Mouse (Mus musculus): ENCODE measurements around the gene Map3k3. TPM values are rescaled to one million over a fixed set of nuclear protein-coding genes. Genes with fewer than 3 reads are reported as not detected.
"Not testable (repeated sequence)": the region's sequence is repeated elsewhere in the genome, so short reads cannot be mapped to it uniquely, and the experiment has no call there.

Map3k3 gene
- polyA plus RNA-seq, 1 experiment from 2014 or later: 17.6 TPM

DNA sequence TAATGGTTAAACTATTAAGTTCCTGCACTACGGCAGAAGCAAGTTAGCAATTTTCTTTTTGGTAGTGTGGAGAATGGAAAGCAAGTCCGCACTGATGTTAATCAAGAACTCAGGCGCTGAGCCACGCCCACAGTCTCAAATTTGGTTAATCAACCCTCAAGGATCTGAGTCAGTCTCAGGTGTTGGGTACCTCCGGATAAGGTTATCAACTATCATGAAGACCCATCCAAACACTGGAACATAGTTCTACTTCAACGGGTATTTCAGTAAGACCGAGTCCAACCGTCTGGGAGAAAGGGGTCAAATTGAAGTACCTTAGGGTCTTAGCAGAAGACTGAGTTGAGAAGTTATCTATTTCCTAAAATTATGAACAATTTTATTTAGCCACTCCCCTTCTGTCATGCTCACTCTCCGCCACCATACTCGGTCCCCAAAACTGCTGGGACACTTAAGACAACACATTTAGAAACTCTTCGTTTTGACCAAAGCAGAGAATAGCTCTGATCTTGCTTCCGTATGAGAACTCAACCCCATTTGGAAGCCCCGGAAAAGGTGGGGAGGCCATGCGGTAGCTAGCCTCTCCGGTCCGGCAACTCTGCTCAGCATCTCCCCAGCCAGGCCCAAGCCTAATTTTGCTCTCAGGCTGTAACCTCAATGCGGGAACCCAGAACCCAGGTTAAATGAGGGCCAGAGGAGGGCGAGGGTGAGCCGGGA, 108.4 kb downstream of the Map3k3 start:
- peak overlapping the region; percentile 73 for H3K4me2 ChIP-seq (ENCODE audit: low read depth, low read length)
- H3K27me3 ChIP-seq (ENCODE audit: control insufficient read depth, insufficient read depth, low read length): no peaks in the 10 kb centered on the region
- H3K9ac ChIP-seq (ENCODE audit: low read length): peak overlapping the region; percentile 70
- peaks cover 4% of the 10 kb centered on the region; the same call in 1 of the 2 replicates for H3K36me3 ChIP-seq (ENCODE audit: control insufficient read depth, insufficient read depth)
- ATAC-seq (replicated peaks; ENCODE audit: extremely low read depth, insufficient read depth, low FRiP score): peak; percentile 52; the same call in 1 of the 2 replicates
- WGBS: 9% methylated on average over 19 of the region's 19 CpGs
- peaks cover 11% of the 10 kb centered on the region for H3K4me1 ChIP-seq (ENCODE audit: control insufficient read depth, insufficient read depth, low read length)
- H3K9me3 ChIP-seq (replicated peaks; ENCODE audit: control insufficient read depth, low read length): no peaks in the 10 kb centered on the region
- H3K27ac ChIP-seq (ENCODE audit: low read length): peak overlapping the region; percentile 57
- H3K4me3 ChIP-seq (ENCODE audit: low read length): peak overlapping the region; percentile 57

DNA sequence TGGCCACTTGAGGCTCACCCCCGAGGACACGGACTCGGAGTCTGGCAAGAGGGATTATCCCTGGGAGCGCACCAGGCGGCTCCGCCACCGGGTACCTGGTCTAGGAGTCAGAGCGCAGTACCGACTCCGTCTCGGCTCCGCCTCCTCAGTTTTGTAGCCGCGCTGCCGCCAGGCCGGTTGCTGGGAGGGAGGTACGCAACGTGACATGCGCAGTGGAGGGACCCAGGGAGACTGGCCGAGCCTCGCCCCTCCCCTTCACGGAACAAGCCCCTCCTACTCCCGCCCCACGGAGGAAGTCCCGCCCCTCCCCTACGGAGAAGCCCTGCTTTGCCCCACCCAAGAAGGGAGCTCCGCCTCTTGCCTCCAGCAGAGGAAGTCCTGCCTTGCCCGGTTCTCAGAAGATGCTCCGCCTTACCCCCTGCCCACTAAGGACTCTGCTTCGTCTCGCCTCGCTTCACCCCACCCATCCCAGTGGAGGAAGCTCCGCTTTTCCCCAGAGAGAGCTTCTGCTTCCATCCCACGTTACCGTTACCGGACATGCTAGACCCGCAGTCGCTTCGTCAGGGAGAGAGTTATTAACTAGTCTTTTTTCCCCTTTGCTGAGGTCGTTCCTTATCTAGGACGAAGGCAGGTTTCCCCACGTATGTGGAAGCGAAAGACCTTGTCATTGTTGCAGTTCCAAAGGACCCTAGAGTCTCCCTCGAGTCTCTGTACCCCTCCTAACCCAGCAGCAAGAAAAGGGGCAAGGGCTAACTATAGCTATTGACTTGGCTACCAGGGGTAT, 109.2 kb downstream of the Map3k3 start:
- under 1% methylated on average over 44 of the region's 44 CpGs for WGBS
- H3K27ac ChIP-seq (ENCODE audit: low read length): peak overlapping the region; percentile 84
- peak; percentile 94 for ATAC-seq (replicated peaks; ENCODE audit: extremely low read depth, insufficient read depth, low FRiP score)
- peak overlapping the region; percentile 78 for H3K9ac ChIP-seq (ENCODE audit: low read length)
- no peaks in the 10 kb centered on the region for H3K9me3 ChIP-seq (replicated peaks; ENCODE audit: control insufficient read depth, low read length)
- peaks cover 11% of the 10 kb centered on the region for H3K4me1 ChIP-seq (ENCODE audit: control insufficient read depth, insufficient read depth, low read length)
- peaks cover 4% of the 10 kb centered on the region; the same call in 1 of the 2 replicates for H3K36me3 ChIP-seq (ENCODE audit: control insufficient read depth, insufficient read depth)
- H3K4me3 ChIP-seq (ENCODE audit: low read length): peak overlapping the region; percentile 57
- peak overlapping the region; percentile 87 for H3K4me2 ChIP-seq (ENCODE audit: low read depth, low read length)
- H3K27me3 ChIP-seq (ENCODE audit: control insufficient read depth, insufficient read depth, low read length): no peaks in the 10 kb centered on the region

DNA sequence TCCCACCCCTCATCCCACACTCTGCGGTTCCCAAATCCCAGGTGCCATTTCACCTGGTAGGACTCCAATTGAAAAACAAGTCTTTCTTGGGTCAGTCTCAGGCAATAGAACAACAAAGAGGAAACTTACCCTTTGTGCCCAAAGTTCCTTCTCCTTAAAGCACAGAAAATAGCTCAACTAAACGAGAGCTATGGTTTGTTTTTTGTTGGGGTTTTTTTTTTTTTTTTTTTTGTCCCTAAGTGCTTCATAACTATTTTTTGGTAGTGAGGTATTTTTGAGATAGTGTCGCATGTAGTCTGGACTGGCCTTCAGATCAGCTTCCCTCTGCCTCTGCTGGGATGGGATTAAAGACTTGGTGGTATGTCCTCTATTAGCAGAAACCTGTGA, 109.7 kb downstream of the Map3k3 start:
- peaks cover 7% of the 10 kb centered on the region; the same call in 1 of the 2 replicates for H3K36me3 ChIP-seq (ENCODE audit: control insufficient read depth, insufficient read depth)
- peaks cover 11% of the 10 kb centered on the region for H3K4me1 ChIP-seq (ENCODE audit: control insufficient read depth, insufficient read depth, low read length)
- no peaks in the 10 kb centered on the region for H3K9me3 ChIP-seq (replicated peaks; ENCODE audit: control insufficient read depth, low read length)
- ATAC-seq (replicated peaks; ENCODE audit: extremely low read depth, insufficient read depth, low FRiP score): no peak
- H3K4me3 ChIP-seq (ENCODE audit: low read length): peak overlapping the region; percentile 57
- H3K27me3 ChIP-seq (ENCODE audit: control insufficient read depth, insufficient read depth, low read length): no peaks in the 10 kb centered on the region
- 32% methylated on average over 3 of the region's 3 CpGs for WGBS
- H3K9ac ChIP-seq (ENCODE audit: low read length): peak overlapping the region; percentile 78
- H3K4me2 ChIP-seq (ENCODE audit: low read depth, low read length): peak overlapping the region; percentile 87
- H3K27ac ChIP-seq (ENCODE audit: low read length): peak overlapping the region; percentile 84

DNA sequence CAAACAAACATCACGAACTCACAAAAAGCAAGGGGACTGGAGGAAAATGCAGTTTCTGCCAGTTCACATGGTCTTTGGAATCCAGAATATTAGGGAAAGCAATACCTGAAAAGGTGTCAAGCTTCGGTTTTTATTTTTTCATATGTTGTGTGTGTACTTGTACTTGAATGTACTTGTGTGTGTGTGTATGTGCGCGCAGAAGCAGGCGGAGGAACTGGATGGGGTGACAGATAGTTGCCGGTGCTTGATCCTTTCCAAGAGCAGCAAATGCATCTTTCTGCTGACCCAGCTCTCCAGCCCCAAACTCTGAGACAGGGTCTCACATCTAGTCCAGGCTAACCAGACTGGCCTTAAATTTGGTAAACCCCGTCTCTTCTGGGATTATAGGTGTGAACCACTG, 110.5 kb downstream of the Map3k3 start:
- Histone ChIP-seq H3K4me2 (ENCODE audit: low read depth, low read length) (no peak overlapping the region), H3K9ac (ENCODE audit: low read length) (no peak overlapping the region), H3K9me3 (replicated peaks; ENCODE audit: control insufficient read depth, low read length) (no peaks in the 10 kb centered on the region), H3K27me3 (ENCODE audit: control insufficient read depth, insufficient read depth, low read length) (no peaks in the 10 kb centered on the region), H3K36me3 (ENCODE audit: control insufficient read depth, insufficient read depth) (peaks cover 7% of the 10 kb centered on the region; the same call in 1 of the 2 replicates), H3K27ac (ENCODE audit: low read length) (peak overlapping the region; percentile 39; the same call in 1 of the 2 replicates), H3K4me1 (ENCODE audit: control insufficient read depth, insufficient read depth, low read length) (peaks cover 11% of the 10 kb centered on the region), H3K4me3 (ENCODE audit: low read length) (no peak overlapping the region)
- WGBS: 91% methylated on average over 7 of the region's 7 CpGs
- no peak for ATAC-seq (replicated peaks; ENCODE audit: extremely low read depth, insufficient read depth, low FRiP score)

DNA sequence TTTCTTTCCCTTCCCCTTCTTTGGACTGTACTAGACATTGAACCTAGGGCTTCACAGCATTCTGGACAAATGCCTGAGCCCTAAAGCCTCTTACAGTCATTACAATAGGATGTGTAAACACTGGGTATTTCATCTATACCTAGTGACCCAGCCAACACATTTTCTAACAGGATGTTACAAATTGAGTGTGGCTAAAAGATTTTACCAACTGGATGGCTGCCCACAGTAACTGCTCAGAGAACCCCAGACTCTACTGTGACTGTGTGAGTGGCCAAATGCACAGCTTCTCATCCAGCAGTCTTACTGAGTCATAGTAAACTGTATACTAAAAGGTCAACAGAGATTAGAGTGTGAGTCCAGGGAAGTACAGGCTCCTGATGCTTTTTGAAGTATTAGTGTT, 110.9 kb downstream of the Map3k3 start:
- peak overlapping the region; percentile 39; the same call in 1 of the 2 replicates for H3K27ac ChIP-seq (ENCODE audit: low read length)
- no peak for ATAC-seq (replicated peaks; ENCODE audit: extremely low read depth, insufficient read depth, low FRiP score)

DNA sequence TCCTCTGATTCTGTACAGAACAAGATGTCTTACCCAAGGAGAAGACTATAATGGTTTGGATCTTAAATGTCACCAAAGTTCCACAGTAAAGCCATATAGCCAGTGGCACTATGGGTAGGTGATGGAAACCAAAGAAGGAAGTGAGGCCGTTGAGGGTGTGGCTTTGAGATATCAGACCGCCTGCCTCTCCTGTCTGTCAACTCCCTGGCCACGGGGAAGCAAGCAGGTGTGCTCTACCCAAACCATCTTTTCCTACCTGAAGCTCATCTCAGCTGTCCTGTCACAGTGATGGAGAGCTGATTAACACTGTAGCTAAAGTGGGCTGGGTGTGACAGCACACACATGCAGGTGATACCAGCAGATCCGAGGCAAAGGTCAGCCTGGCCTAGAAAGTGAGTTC, 113.9 kb downstream of the Map3k3 start:
- Histone ChIP-seq H3K27me3 (ENCODE audit: control insufficient read depth, insufficient read depth, low read length) (no peaks in the 10 kb centered on the region), H3K4me2 (ENCODE audit: low read depth, low read length) (no peak overlapping the region), H3K9ac (ENCODE audit: low read length) (no peak overlapping the region), H3K4me3 (ENCODE audit: low read length) (no peak overlapping the region), H3K9me3 (replicated peaks; ENCODE audit: control insufficient read depth, low read length) (no peaks in the 10 kb centered on the region), H3K4me1 (ENCODE audit: control insufficient read depth, insufficient read depth, low read length) (peaks cover 3% of the 10 kb centered on the region), H3K27ac (ENCODE audit: low read length) (no peak overlapping the region), H3K36me3 (ENCODE audit: control insufficient read depth, insufficient read depth) (peaks cover 29% of the 10 kb centered on the region)
- WGBS: 80% methylated on average over 4 of the region's 4 CpGs
- ATAC-seq (replicated peaks; ENCODE audit: extremely low read depth, insufficient read depth, low FRiP score): no peak

More for the DNA sequence above, 110.9 kb downstream of the Map3k3 start:
- no peak overlapping the region for H3K9ac ChIP-seq (ENCODE audit: low read length)
- no peaks in the 10 kb centered on the region for H3K9me3 ChIP-seq (replicated peaks; ENCODE audit: control insufficient read depth, low read length)
- peaks cover 7% of the 10 kb centered on the region; the same call in 1 of the 2 replicates for H3K36me3 ChIP-seq (ENCODE audit: control insufficient read depth, insufficient read depth)
- H3K4me3 ChIP-seq (ENCODE audit: low read length): no peak overlapping the region
- no peak overlapping the region for H3K4me2 ChIP-seq (ENCODE audit: low read depth, low read length)
- H3K27me3 ChIP-seq (ENCODE audit: control insufficient read depth, insufficient read depth, low read length): no peaks in the 10 kb centered on the region
- peaks cover 11% of the 10 kb centered on the region for H3K4me1 ChIP-seq (ENCODE audit: control insufficient read depth, insufficient read depth, low read length)

DNA sequence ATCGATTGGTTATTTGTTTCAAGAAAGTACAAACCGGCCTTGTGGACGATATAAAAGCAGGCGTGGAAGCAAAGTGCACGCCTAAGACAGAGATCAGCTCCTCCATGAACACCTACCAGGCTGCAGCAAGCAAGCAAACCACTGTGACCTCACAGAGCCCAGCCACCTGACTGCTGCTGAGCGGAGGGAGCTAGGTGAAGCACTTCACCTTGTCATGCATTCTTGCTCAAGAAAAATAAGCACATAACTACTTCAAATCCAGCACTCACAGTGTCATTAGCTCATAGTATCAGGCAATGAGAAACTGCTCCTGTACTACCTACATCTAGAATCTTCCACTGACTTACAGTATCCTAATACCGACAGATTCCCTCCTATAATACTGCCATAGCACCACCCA, 115.6 kb downstream of the Map3k3 start:
- 93% methylated on average over 7 of the region's 7 CpGs for whole genome bisulfite sequencing
- not testable (repeated sequence) for H3K4me3 ChIP-seq (ENCODE audit: low read length); H3K9me3 ChIP-seq (replicated peaks; ENCODE audit: control insufficient read depth, low read length); H3K27ac ChIP-seq (ENCODE audit: low read length); H3K4me2 ChIP-seq (ENCODE audit: low read depth, low read length); ATAC-seq (replicated peaks; ENCODE audit: extremely low read depth, insufficient read depth, low FRiP score); H3K9ac ChIP-seq (ENCODE audit: low read length); H3K4me1 ChIP-seq (ENCODE audit: control insufficient read depth, insufficient read depth, low read length); H3K27me3 ChIP-seq (ENCODE audit: control insufficient read depth, insufficient read depth, low read length)
- peaks cover 42% of the 10 kb centered on the region for H3K36me3 ChIP-seq (ENCODE audit: control insufficient read depth, insufficient read depth)

DNA sequence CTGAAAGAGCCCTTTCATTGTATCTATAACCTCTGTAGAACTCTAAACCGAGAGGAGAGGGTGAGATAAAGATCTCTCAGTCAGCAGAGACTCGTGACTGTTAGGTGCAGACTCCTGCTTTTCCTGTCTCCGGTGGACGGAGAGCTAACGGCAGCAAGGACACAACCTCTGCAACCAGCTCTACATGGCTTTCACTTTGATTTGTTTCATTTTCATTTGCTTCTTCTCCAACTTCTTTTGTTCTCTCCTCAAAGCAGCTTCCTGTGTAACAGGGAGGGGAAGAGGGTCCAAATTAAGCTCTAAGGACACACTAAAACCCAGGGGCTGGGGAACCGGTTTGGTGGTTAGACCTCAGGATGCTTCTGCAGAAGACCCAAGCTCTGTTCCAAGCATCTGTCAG, 116.3 kb downstream of the Map3k3 start:
- Histone ChIP-seq H3K27ac (ENCODE audit: low read length) (no peak overlapping the region; the same call in 1 of the 2 replicates), H3K4me3 (ENCODE audit: low read length) (no peak overlapping the region), H3K4me2 (ENCODE audit: low read depth, low read length) (no peak overlapping the region), H3K9ac (ENCODE audit: low read length) (no peak overlapping the region), H3K27me3 (ENCODE audit: control insufficient read depth, insufficient read depth, low read length) (no peaks in the 10 kb centered on the region), H3K9me3 (replicated peaks; ENCODE audit: control insufficient read depth, low read length) (no peaks in the 10 kb centered on the region), H3K36me3 (ENCODE audit: control insufficient read depth, insufficient read depth) (peaks cover 47% of the 10 kb centered on the region), H3K4me1 (ENCODE audit: control insufficient read depth, insufficient read depth, low read length) (no peaks in the 10 kb centered on the region)
- ATAC-seq (replicated peaks; ENCODE audit: extremely low read depth, insufficient read depth, low FRiP score): no peak
- 60% methylated on average over 6 of the region's 6 CpGs for WGBS

All from heart, embryonic 16.5 days (tissue).